Mouse (Mus musculus): ENCODE results near the gene Furin.

- no peak for TF ChIP-seq CTCF (IDR thresholded peaks at IDR 0.05)
- no peak for TF ChIP-seq EP300 (IDR thresholded peaks at IDR 0.05)
These were observed 37.9 kb upstream of the Furin start for GRCm38 (mm10) chr7:80443124-80443523.
